Mouse (Mus musculus) testis, adult 2 months (tissue): ENCODE data around the gene Ifi27.

Source experiments
- CTCF ChIP-seq: fragments of 200-500 bp; IDR thresholded peaks from 2 replicates; pipeline ENCODE4 v1.5.1; 2012; ENCODE audit warnings: low read depth, mild to moderate bottlenecking, inconsistent platforms, low read length, moderate library complexity; ENCODE audit not compliant: control insufficient read depth, insufficient read depth, insufficient replicate concordance
- POLR2A ChIP-seq: fragments of 200-500 bp; IDR thresholded peaks from 2 replicates; pipeline ENCODE4 v1.6.1; 2012; ENCODE audit warnings: low read depth, mild to moderate bottlenecking, inconsistent platforms, low read length, moderate library complexity; ENCODE audit not compliant: control insufficient read depth

- TF ChIP-seq CTCF (no peak), POLR2A (no peak)
Observed at GRCm38 (mm10) chr12:103482781-103483180, 48.8 kb downstream of the Ifi27 start.
